Mouse (Mus musculus): ENCODE measurements at regions not wholly inside any gene's neighbourhood (a gene's known extent, or its start where the extent isn't known, plus 50 kb on each side); places are given as distances from the start of the nearest gene placed in this dataset.

DNA sequence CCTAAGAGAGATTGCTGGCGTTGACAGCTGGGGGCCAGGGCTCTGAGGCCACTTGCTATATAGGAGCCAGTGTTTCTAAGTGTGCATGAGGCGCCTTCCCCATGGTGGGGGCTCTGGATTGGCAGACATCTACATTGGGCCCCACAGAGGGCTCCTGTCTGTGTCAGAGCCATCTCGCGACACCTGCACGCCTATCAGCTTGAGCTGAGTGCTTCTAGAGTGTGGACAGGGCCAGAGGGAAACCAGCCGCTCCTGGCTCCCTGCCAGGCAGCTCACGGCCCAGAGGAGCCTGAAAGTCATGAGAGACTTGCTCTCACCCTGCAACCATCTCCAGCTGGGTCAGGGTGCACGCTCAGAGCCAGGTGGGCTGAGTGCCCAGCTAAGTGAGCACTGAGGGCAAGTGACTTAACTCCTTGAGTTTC is 85.1 kb upstream of the Lclat1 start:
- no peak overlapping the region for H3K4me3 ChIP-seq (replicated peaks in 1 of 3; ENCODE audit: low read depth in 2 of 3, low read length in 2 of 3, poor library complexity in 1 of 3)
- no peaks in the 10 kb centered on the region for H3K9me3 ChIP-seq (replicated peaks; ENCODE audit: low read length)
- no peak overlapping the region for H3K27ac ChIP-seq (ENCODE audit: insufficient read depth, low read depth)
- in situ Hi-C loops (cut with MboI; ENCODE audit: low pct_ligation_motif_present, low pct_unique_long_range_greater_than_20kb, low sequenced_read_pairs) (no loop called here), dilution Hi-C loops (cut with MboI; ENCODE audit: extremely low pct_ligation_motif_present, extremely low pct_unique_long_range_greater_than_20kb, low sequenced_read_pairs) (no loop called here)
- no peaks in the 10 kb centered on the region for H3K27me3 ChIP-seq (replicated peaks)
- peaks cover 12 to 33% of the 10 kb centered on the region in 2 experiments for H3K4me1 ChIP-seq (ENCODE audit: control insufficient read depth in 1 of 2, insufficient read depth in 2 of 2)
- no peak overlapping the region for H3K4me2 ChIP-seq (ENCODE audit: insufficient read depth, low read depth, poor library complexity, severe bottlenecking)
- TF ChIP-seq ELF1 (IDR thresholded peaks at IDR 0.05; ENCODE audit: low read depth, low read length) (no peak), TCF12 (IDR thresholded peaks at IDR 0.05; ENCODE audit: low read depth, low read length) (peak; percentile 29; the same call in 1 of the 2 replicates)
- no peaks in the 10 kb centered on the region for H3K79me2 ChIP-seq (replicated peaks; ENCODE audit: control insufficient read depth, extremely low read depth, insufficient read depth, poor library complexity, severe bottlenecking)
- no peak overlapping the region for H3K9ac ChIP-seq (ENCODE audit: insufficient read depth, low read depth)
- DNase-seq (ENCODE audit: extremely low read depth) = no peak
- no peaks in the 10 kb centered on the region for H3K36me3 ChIP-seq (replicated peaks in 1 of 2; ENCODE audit: control insufficient read depth in 1 of 2, insufficient read depth in 1 of 2, low read length in 1 of 2)

DNA sequence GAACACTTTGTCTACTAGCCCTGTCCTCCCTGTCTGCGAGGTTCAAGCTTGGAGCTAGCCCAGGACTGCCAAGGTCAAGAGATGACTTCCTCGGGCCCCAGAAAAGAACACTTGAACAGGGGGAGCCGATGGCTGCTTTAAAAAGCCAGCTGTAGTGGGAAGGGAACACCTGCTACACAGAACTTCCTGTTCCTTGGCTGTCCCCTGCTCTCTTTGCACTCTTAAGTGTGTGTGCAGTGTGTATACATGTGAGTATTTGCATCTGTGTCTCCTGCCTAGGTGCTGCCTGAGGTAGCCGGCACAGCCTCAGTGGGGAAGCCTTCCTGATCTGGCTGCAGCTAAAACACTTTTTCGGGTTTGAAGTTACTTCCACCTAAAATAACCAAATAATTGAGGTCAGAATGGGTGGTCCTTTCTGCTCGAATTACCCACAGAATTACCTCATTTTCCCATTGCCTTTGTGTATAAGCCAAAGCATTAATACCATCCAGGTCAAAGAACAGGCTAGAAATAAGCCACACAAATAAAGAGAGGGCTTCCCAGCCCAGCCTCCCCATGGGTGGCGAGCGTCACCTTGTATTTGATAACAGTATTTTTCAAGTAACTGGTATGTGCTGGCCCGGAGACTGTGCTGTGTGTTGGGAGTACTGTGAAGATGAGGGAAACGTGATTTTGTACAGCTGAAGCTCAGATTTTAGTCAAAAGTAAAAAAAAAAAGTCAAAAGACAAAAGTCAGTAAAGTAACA is 84.2 kb upstream of the Lclat1 start:
- H3K27me3 ChIP-seq (replicated peaks) = no peaks in the 10 kb centered on the region
- peaks cover 5% of the 10 kb centered on the region for H3K9me3 ChIP-seq (replicated peaks; ENCODE audit: low read length)
- TF ChIP-seq ETS1 (conservative IDR thresholded peaks at IDR 0.05; ENCODE audit: low read depth, low read length) (peak; percentile 26; the same call in 1 of the 2 replicates), UBTF (IDR thresholded peaks at IDR 0.05; ENCODE audit: low read depth, low read length) (no peak), POLR2AphosphoS2 (IDR thresholded peaks at IDR 0.05; ENCODE audit: low read depth, low read length) (no peak), BHLHE40 (IDR thresholded peaks at IDR 0.05; ENCODE audit: low read depth, low read length) (peak; percentile 65), ELF1 (IDR thresholded peaks at IDR 0.05; ENCODE audit: low read depth, low read length) (peak; percentile 29; the same call in 1 of the 2 replicates), ZKSCAN1 (IDR thresholded peaks at IDR 0.05; ENCODE audit: borderline replicate concordance, low read depth, low read length) (no peak)
- peak; percentile 37 for DNase-seq (ENCODE audit: extremely low read depth)
- H3K36me3 ChIP-seq (replicated peaks in 1 of 2; ENCODE audit: control insufficient read depth in 1 of 2, insufficient read depth in 1 of 2, low read length in 1 of 2) = no peaks in the 10 kb centered on the region
- H3K4me1 ChIP-seq (ENCODE audit: control insufficient read depth in 1 of 2, insufficient read depth in 2 of 2) = peaks cover 12 to 33% of the 10 kb centered on the region in 2 experiments
- dilution Hi-C loops (cut with MboI; ENCODE audit: extremely low pct_ligation_motif_present, extremely low pct_unique_long_range_greater_than_20kb, low sequenced_read_pairs) = no loop called here
- H3K4me2 ChIP-seq (ENCODE audit: insufficient read depth, low read depth, poor library complexity, severe bottlenecking) = no peak overlapping the region
- H3K4me3 ChIP-seq (replicated peaks in 1 of 3; ENCODE audit: low read depth in 2 of 3, low read length in 2 of 3, poor library complexity in 1 of 3) = no peak overlapping the region
- H3K27ac ChIP-seq (ENCODE audit: insufficient read depth, low read depth) = no peak overlapping the region
- H3K79me2 ChIP-seq (replicated peaks; ENCODE audit: control insufficient read depth, extremely low read depth, insufficient read depth, poor library complexity, severe bottlenecking) = no peaks in the 10 kb centered on the region
- in situ Hi-C loops (cut with MboI; ENCODE audit: low pct_ligation_motif_present, low pct_unique_long_range_greater_than_20kb, low sequenced_read_pairs) = no loop called here
- no peak overlapping the region for H3K9ac ChIP-seq (ENCODE audit: insufficient read depth, low read depth)

DNA sequence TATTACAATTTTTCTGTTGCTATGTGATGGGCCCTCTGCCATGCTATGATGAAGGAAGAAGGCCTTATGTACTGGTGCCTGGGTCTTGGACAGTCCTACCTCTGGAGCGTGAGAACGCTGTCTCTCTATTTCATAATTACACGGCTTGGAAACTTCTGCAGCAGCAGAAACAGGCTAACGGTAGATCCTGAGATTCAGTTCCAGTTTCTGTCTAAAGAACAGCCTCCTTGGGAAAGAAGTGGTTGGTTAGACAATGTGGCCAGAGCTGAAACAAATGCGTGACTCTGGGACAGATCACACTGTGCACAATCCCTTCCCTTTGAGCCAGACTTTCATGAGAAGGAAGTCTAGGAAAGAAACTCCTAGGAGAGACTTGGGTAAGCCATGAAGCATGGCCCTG is 80.7 kb upstream of the Lclat1 start:
- H3K27ac ChIP-seq (ENCODE audit: insufficient read depth, low read depth) = no peak overlapping the region
- dilution Hi-C loops (cut with MboI; ENCODE audit: extremely low pct_ligation_motif_present, extremely low pct_unique_long_range_greater_than_20kb, low sequenced_read_pairs) = no loop called here
- no peak overlapping the region for H3K9ac ChIP-seq (ENCODE audit: insufficient read depth, low read depth)
- no peaks in the 10 kb centered on the region for H3K27me3 ChIP-seq (replicated peaks)
- peaks cover 12 to 35% of the 10 kb centered on the region in 2 experiments for H3K4me1 ChIP-seq (ENCODE audit: control insufficient read depth in 1 of 2, insufficient read depth in 2 of 2)
- H3K9me3 ChIP-seq (replicated peaks; ENCODE audit: low read length) = peaks cover 5% of the 10 kb centered on the region
- H3K79me2 ChIP-seq (replicated peaks; ENCODE audit: control insufficient read depth, extremely low read depth, insufficient read depth, poor library complexity, severe bottlenecking) = no peaks in the 10 kb centered on the region
- DNase-seq (ENCODE audit: extremely low read depth) = no peak
- no peak overlapping the region for H3K4me3 ChIP-seq (replicated peaks in 1 of 3; ENCODE audit: low read depth in 2 of 3, low read length in 2 of 3, poor library complexity in 1 of 3)
- in situ Hi-C loops (cut with MboI; ENCODE audit: low pct_ligation_motif_present, low pct_unique_long_range_greater_than_20kb, low sequenced_read_pairs) = no loop called here
- TF ChIP-seq BHLHE40 (IDR thresholded peaks at IDR 0.05; ENCODE audit: low read depth, low read length) = no peak
- no peak for TF ChIP-seq POLR2A (IDR thresholded peaks at IDR 0.05; ENCODE audit: low read depth, low read length)
- TF ChIP-seq GABPA (IDR thresholded peaks at IDR 0.05; ENCODE audit: insufficient replicate concordance, low read depth, low read length) = no peak
- TF ChIP-seq USF2 (conservative IDR thresholded peaks at IDR 0.05; ENCODE audit: low read depth, low read length) = no peak
- TF ChIP-seq RAD21 (IDR thresholded peaks at IDR 0.05; ENCODE audit: low read depth, low read length) = no peak
- no peak for TF ChIP-seq ZNF384 (IDR thresholded peaks at IDR 0.05; ENCODE audit: low read depth, low read length)
- no peak for TF ChIP-seq ZKSCAN1 (IDR thresholded peaks at IDR 0.05; ENCODE audit: borderline replicate concordance, low read depth, low read length)
- H3K4me2 ChIP-seq (ENCODE audit: insufficient read depth, low read depth, poor library complexity, severe bottlenecking) = no peak overlapping the region
- H3K36me3 ChIP-seq (replicated peaks in 1 of 2; ENCODE audit: control insufficient read depth in 1 of 2, insufficient read depth in 1 of 2, low read length in 1 of 2) = no peaks in the 10 kb centered on the region
